Mouse (Mus musculus) ES-E14 (cell line): ENCODE measurements at regions not wholly inside any gene's neighbourhood (a gene's known extent, or its start where the extent isn't known, plus 50 kb on each side); places are given as distances from the start of the nearest gene placed in this dataset.

Source experiments
- CHD2 ChIP-seq: IDR thresholded peaks from 2 replicates; pipeline ENCODE4 v1.6.1; 2014; ENCODE audit warnings: mild to moderate bottlenecking, low read depth, low read length, inconsistent platforms
- MAFK ChIP-seq: IDR thresholded peaks from 2 replicates; pipeline ENCODE4 v1.6.1; 2014; ENCODE audit warnings: mild to moderate bottlenecking, low read depth, low read length, inconsistent platforms; ENCODE audit not compliant: insufficient read depth
- ZC3H11A ChIP-seq: IDR thresholded peaks from 2 replicates; pipeline ENCODE4 v1.6.1; 2012; ENCODE audit warnings: low read depth, mild to moderate bottlenecking, inconsistent platforms, low read length, borderline replicate concordance
- ZNF384 ChIP-seq: IDR thresholded peaks from 2 replicates; pipeline ENCODE4 v1.6.1; 2012; ENCODE audit warnings: low read depth, low read length, inconsistent platforms

DNA sequence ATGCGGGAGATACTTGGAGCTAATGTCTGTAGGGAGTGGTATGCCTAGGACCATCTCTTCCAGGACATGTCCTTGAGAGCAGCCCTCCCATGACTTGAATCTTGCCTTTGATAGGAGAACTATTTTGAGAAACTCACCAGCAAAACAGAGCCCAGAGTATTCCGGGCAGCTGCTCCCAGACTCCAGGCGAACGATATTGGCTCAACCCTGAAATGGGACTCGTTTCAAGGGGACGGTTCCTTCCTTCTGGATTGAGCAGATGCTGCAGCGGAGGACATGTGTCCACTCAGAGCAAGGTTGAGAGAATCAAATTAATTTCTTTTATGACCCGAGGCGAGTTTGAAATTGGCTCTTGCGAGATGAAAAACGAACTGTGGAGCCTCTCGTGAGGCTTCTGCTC, 105.7 kb downstream of the Nucb2 start:
- TF ChIP-seq MAFK (no peak), ZNF384 (no peak), ZC3H11A (no peak), CHD2 (no peak)
